Mouse (Mus musculus) spleen, adult 2 months (tissue): ENCODE results near the gene Slc22a23.

Source experiments
- CTCF ChIP-seq: fragments of 200-500 bp; IDR thresholded peaks from 2 replicates; pipeline ENCODE4 v1.5.1; 2011; ENCODE audit warnings: mild to moderate bottlenecking, inconsistent platforms; ENCODE audit not compliant: insufficient read depth, insufficient read length, insufficient replicate concordance; ENCODE audit errors: extremely low read depth
- POLR2A ChIP-seq: fragments of 200-500 bp; IDR thresholded peaks from 2 replicates; pipeline ENCODE4 v1.6.1; 2011; ENCODE audit warnings: low read depth, low read length, inconsistent platforms

- TF ChIP-seq POLR2A: no peak
- TF ChIP-seq CTCF: no peak
Measured at GRCm38 (mm10) chr13:34255297-34255696, 89.7 kb downstream of the Slc22a23 start.
